Mouse (Mus musculus): ENCODE measurements around the gene Gm8453. TPM values are rescaled to one million over a fixed set of nuclear protein-coding genes. Genes with fewer than 3 reads are reported as not detected.

Gm8453 gene
- polyA plus RNA-seq (2014; fragmentation: Illumina TruSeq; extraction: RNeasy Lipid Tissue Mini Kit (QIAGEN cat#74804); ENCODE audit: insufficient read depth, low read depth, low replicate concordance): not detected

DNA sequence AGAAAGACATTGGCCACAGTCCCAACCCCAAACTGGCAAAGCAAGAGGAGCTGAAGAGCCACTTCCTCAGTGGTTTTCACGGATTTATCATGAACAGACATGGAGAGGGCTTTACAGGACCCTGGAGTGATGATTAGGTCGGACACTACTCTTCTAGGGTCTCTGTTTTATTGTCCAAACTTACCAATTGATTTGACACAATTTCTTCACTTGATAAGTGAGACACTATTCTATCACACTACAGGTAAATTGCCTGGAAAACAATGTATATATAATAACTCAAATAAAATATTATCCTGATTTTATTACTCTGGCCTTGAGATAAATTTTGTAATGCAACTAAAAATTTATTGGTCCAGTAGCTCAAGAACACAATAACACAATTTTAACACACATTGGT is at the start of gene Gm8453:
TSS of gene Gm8453 (minus strand) at position 101 of the 400 bp plus-strand sequence.

DNA sequence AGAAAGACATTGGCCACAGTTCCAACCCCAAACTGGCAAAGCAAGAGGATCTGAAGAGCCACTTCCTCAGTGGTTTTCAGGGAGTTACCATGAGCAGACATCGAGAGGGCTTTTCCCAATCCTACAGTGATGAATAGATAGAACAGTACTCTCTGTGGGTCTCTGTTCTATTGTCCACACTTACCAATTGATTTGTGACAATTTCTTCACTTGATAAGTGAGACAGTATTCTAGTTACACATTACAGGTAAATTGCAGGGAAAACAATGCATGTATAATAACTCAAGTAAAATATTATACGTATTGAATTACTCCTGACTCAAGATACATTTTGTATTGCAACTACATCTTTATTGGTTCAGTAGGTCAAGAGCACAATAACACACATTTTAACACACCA is 28.1 kb downstream of the Gm8453 start, which contains the start of gene Gm8653:
TSS of gene Gm8653 (minus strand) at position 101 of the 400 bp plus-strand sequence.

DNA sequence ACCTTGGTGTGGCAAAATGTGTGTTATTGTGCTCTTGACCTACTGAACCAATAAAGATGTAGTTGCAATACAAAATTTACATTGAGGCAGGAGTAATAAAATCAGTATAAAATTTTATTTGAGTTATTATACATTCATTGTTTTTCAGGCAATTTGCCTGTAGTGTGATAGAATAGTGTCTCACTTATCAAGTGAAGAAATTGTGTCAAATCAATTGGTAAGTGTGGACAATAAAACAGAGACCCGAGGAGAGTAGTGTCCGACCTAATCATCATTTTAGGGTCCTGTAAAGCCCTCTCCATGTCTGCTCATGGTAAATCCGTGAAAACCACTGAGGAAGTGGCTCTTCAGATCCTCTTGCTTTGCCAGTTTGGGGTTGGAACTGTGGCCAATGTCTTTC is 40.2 kb downstream of the Gm8453 start, which contains the start of gene Vmn1r143:
TSS of gene Vmn1r143 (plus strand) at position 301 of the 400 bp plus-strand sequence.

Other genes with a start within 250 kb of the Gm8453 start
- gene Vmn1r137, start 234.9 kb downstream of the Gm8453 start, polyA plus RNA-seq (2014; fragmentation: Illumina TruSeq; extraction: RNeasy Lipid Tissue Mini Kit (QIAGEN cat#74804); ENCODE audit: insufficient read depth, low read depth, low replicate concordance): not detected
- not detected for gene Vmn1r138, start 200.6 kb downstream of the Gm8453 start, polyA plus RNA-seq (2014; fragmentation: Illumina TruSeq; extraction: RNeasy Lipid Tissue Mini Kit (QIAGEN cat#74804); ENCODE audit: insufficient read depth, low read depth, low replicate concordance)
- not detected for gene Gm6176, start 173.2 kb downstream of the Gm8453 start, polyA plus RNA-seq (2014; fragmentation: Illumina TruSeq; extraction: RNeasy Lipid Tissue Mini Kit (QIAGEN cat#74804); ENCODE audit: insufficient read depth, low read depth, low replicate concordance)
- not detected for gene Vmn1r139, start 160.4 kb downstream of the Gm8453 start, polyA plus RNA-seq (2014; fragmentation: Illumina TruSeq; extraction: RNeasy Lipid Tissue Mini Kit (QIAGEN cat#74804); ENCODE audit: insufficient read depth, low read depth, low replicate concordance)
- gene Gm16451, start 111.2 kb downstream of the Gm8453 start, polyA plus RNA-seq (2014; fragmentation: Illumina TruSeq; extraction: RNeasy Lipid Tissue Mini Kit (QIAGEN cat#74804); ENCODE audit: insufficient read depth, low read depth, low replicate concordance): not detected
- not detected for gene Gm10666, start 94.7 kb downstream of the Gm8453 start, polyA plus RNA-seq (2014; fragmentation: Illumina TruSeq; extraction: RNeasy Lipid Tissue Mini Kit (QIAGEN cat#74804); ENCODE audit: insufficient read depth, low read depth, low replicate concordance)
- not detected for gene Vmn1r142, start 65.4 kb downstream of the Gm8453 start, polyA plus RNA-seq (2014; fragmentation: Illumina TruSeq; extraction: RNeasy Lipid Tissue Mini Kit (QIAGEN cat#74804); ENCODE audit: insufficient read depth, low read depth, low replicate concordance)
- not detected for gene Vmn1r143, start 40.1 kb downstream of the Gm8453 start, polyA plus RNA-seq (2014; fragmentation: Illumina TruSeq; extraction: RNeasy Lipid Tissue Mini Kit (QIAGEN cat#74804); ENCODE audit: insufficient read depth, low read depth, low replicate concordance)
- not detected for gene Gm8653, start 28.2 kb downstream of the Gm8453 start, polyA plus RNA-seq (2014; fragmentation: Illumina TruSeq; extraction: RNeasy Lipid Tissue Mini Kit (QIAGEN cat#74804); ENCODE audit: insufficient read depth, low read depth, low replicate concordance)
- not detected for gene Gm4187, start 100.2 kb upstream of the Gm8453 start, polyA plus RNA-seq (2014; fragmentation: Illumina TruSeq; extraction: RNeasy Lipid Tissue Mini Kit (QIAGEN cat#74804); ENCODE audit: insufficient read depth, low read depth, low replicate concordance)
- not detected for gene Gm8660, start 141.6 kb upstream of the Gm8453 start, polyA plus RNA-seq (2014; fragmentation: Illumina TruSeq; extraction: RNeasy Lipid Tissue Mini Kit (QIAGEN cat#74804); ENCODE audit: insufficient read depth, low read depth, low replicate concordance)
- not detected for gene Vmn1r148, start 184.1 kb upstream of the Gm8453 start, polyA plus RNA-seq (2014; fragmentation: Illumina TruSeq; extraction: RNeasy Lipid Tissue Mini Kit (QIAGEN cat#74804); ENCODE audit: insufficient read depth, low read depth, low replicate concordance)
- gene Vmn1r149, start 208.7 kb upstream of the Gm8453 start, polyA plus RNA-seq (2014; fragmentation: Illumina TruSeq; extraction: RNeasy Lipid Tissue Mini Kit (QIAGEN cat#74804); ENCODE audit: insufficient read depth, low read depth, low replicate concordance): not detected
- gene Gm10665, start 234.6 kb upstream of the Gm8453 start, polyA plus RNA-seq (2014; fragmentation: Illumina TruSeq; extraction: RNeasy Lipid Tissue Mini Kit (QIAGEN cat#74804); ENCODE audit: insufficient read depth, low read depth, low replicate concordance): not detected